Mouse (Mus musculus) cerebellum, postnatal 36 days (tissue): ENCODE data around the gene Rwdd3.
A peak's percentile ranks its signal among the peaks of the same experiment; 100 is the strongest.

Source experiments
- DNase-seq, 2 experiments: peaks; one replicate each; pipeline ENCODE4 v3.0.0; 2021 to 2022; ENCODE audit warnings: mixed read lengths in 2 of 2

Gene Rwdd3

GRCm38 (mm10) chr3:121159566-121159965 lies 11.9 kb downstream of the Rwdd3 start:
- DNase-seq, result peak; percentile 67 to 71

GRCm38 (mm10) chr3:121158901-121159351 lies 12.6 kb downstream of the Rwdd3 start:
- DNase-seq, result peak; percentile 56 to 64

- DNase-seq, result peak; percentile 8 to 33
Observed at GRCm38 (mm10) chr3:121157546-121158330, 13.8 kb downstream of the Rwdd3 start.

GRCm38 (mm10) chr3:121156451-121157186 lies 14.9 kb downstream of the Rwdd3 start:
- DNase-seq, result peak in 1 of 2 experiments; percentile 22

- no peak for DNase-seq
Observed at GRCm38 (mm10) chr3:121156043-121156442, 15.5 kb downstream of the Rwdd3 start.

GRCm38 (mm10) chr3:121133937-121134336 lies 37.6 kb downstream of the Rwdd3 start:
- DNase-seq, result no peak

GRCm38 (mm10) chr3:121133039-121133438 lies 38.5 kb downstream of the Rwdd3 start:
- no peak for DNase-seq

- no peak for DNase-seq
Observed at GRCm38 (mm10) chr3:121127171-121127570, 44.3 kb downstream of the Rwdd3 start.

GRCm38 (mm10) chr3:121126476-121126875 lies 45.0 kb downstream of the Rwdd3 start:
- no peak for DNase-seq

GRCm38 (mm10) chr3:121121072-121121471 lies 50.4 kb downstream of the Rwdd3 start:
- DNase-seq, result no peak

- no peak for DNase-seq
Observed at GRCm38 (mm10) chr3:121116590-121116989, 54.9 kb downstream of the Rwdd3 start.

GRCm38 (mm10) chr3:121116067-121116466 lies 55.4 kb downstream of the Rwdd3 start:
- DNase-seq, result no peak

- DNase-seq, result no peak
Observed at GRCm38 (mm10) chr3:121111068-121111467, 60.4 kb downstream of the Rwdd3 start.

GRCm38 (mm10) chr3:121110430-121110829 lies 61.1 kb downstream of the Rwdd3 start:
- no peak for DNase-seq

- DNase-seq, result no peak
Observed at GRCm38 (mm10) chr3:121107481-121107880, 64.0 kb downstream of the Rwdd3 start.

GRCm38 (mm10) chr3:121105408-121105708 lies 66.1 kb downstream of the Rwdd3 start:
- no peak for DNase-seq
